Mouse (Mus musculus): ENCODE results near the gene Camsap1. TPM values are rescaled to one million over a fixed set of nuclear protein-coding genes. Genes with fewer than 3 reads are reported as not detected.

The Camsap1 gene
- polyA plus RNA-seq, 1 experiment from 2014 or later = 30.9 TPM

Other genes with a start within 250 kb of the Camsap1 start
- not detected in 2 replicates for gene Obp2b, start 246.3 kb downstream of the Camsap1 start, polyA plus RNA-seq (2014; fragmentation: Nextera tagmentation; extraction: Ambion mirVana)
- not detected in 2 replicates for gene Lcn3, start 217.7 kb downstream of the Camsap1 start, polyA plus RNA-seq (2014; fragmentation: Nextera tagmentation; extraction: Ambion mirVana)
- gene Lcn11, start 206.3 kb downstream of the Camsap1 start, polyA plus RNA-seq (2014; fragmentation: Nextera tagmentation; extraction: Ambion mirVana) = not detected in 2 replicates
- not detected in 2 replicates for gene Gm13539, start 201.0 kb downstream of the Camsap1 start, polyA plus RNA-seq (2014; fragmentation: Nextera tagmentation; extraction: Ambion mirVana)
- not detected in 2 replicates for gene Glt6d1, start 167.4 kb downstream of the Camsap1 start, polyA plus RNA-seq (2014; fragmentation: Nextera tagmentation; extraction: Ambion mirVana)
- not detected in 2 replicates for gene Lcn9, start 160.1 kb downstream of the Camsap1 start, polyA plus RNA-seq (2014; fragmentation: Nextera tagmentation; extraction: Ambion mirVana)
- not detected in 2 replicates for gene Sohlh1, start 136.0 kb downstream of the Camsap1 start, polyA plus RNA-seq (2014; fragmentation: Nextera tagmentation; extraction: Ambion mirVana)
- 3.3 and 5.3 TPM in 2 replicates for gene Kcnt1, start 119.5 kb downstream of the Camsap1 start, polyA plus RNA-seq (2014; fragmentation: Nextera tagmentation; extraction: Ambion mirVana)
- gene Ubac1, start 38.5 kb upstream of the Camsap1 start, polyA plus RNA-seq (2014; fragmentation: Nextera tagmentation; extraction: Ambion mirVana) = 107 and 121 TPM in 2 replicates
- gene Nacc2, start 139.9 kb upstream of the Camsap1 start, polyA plus RNA-seq (2014; fragmentation: Nextera tagmentation; extraction: Ambion mirVana) = 6.1 and 11.8 TPM in 2 replicates
- gene Lhx3, start 225.0 kb upstream of the Camsap1 start, polyA plus RNA-seq (2014; fragmentation: Nextera tagmentation; extraction: Ambion mirVana) = not detected in 2 replicates